Mouse (Mus musculus): ENCODE data around the gene Map3k10. TPM values are rescaled to one million over a fixed set of nuclear protein-coding genes. Genes with fewer than 3 reads are reported as not detected.
"Not testable (repeated sequence)": the region's sequence is repeated elsewhere in the genome, so short reads cannot be mapped to it uniquely, and the experiment has no call there.

The Map3k10 gene
- total RNA-seq, 2 experiments from 2014 or later = 192 to 197 TPM

- DNase-seq (ENCODE audit: low spot score in 2 of 2) = no peak
Measured at GRCm38 (mm10) chr7:27656600-27656999, 17.8 kb downstream of the Map3k10 start.

GRCm38 (mm10) chr7:27655545-27655944, 18.9 kb downstream of the Map3k10 start:
- peak; percentile 43 to 71 for DNase-seq (ENCODE audit: low spot score in 2 of 2)

- DNase-seq (ENCODE audit: low spot score in 2 of 2) = peak; percentile 64 to 66
Measured at GRCm38 (mm10) chr7:27654607-27655276, 19.7 kb downstream of the Map3k10 start.

GRCm38 (mm10) chr7:27653681-27654437, 20.5 kb downstream of the Map3k10 start, which contains the start of gene Ttc9b:
TSS of gene Ttc9b (plus strand) at chr7:27653915.
- peak; percentile 77 to 85 for DNase-seq (ENCODE audit: low spot score in 2 of 2)

GRCm38 (mm10) chr7:27650949-27651348, 23.4 kb downstream of the Map3k10 start:
- DNase-seq (ENCODE audit: low spot score in 2 of 2) = peak; percentile 77 to 80

- no peak for DNase-seq (ENCODE audit: low spot score in 2 of 2)
Measured at GRCm38 (mm10) chr7:27649723-27650122, 24.7 kb downstream of the Map3k10 start.

- DNase-seq (ENCODE audit: low spot score in 2 of 2) = no peak
Measured at GRCm38 (mm10) chr7:27647281-27648002, 27.0 kb downstream of the Map3k10 start.

GRCm38 (mm10) chr7:27646516-27646915, 27.9 kb downstream of the Map3k10 start:
- no peak for DNase-seq (ENCODE audit: low spot score in 2 of 2)

- DNase-seq (ENCODE audit: low spot score in 2 of 2) = no peak
Measured at GRCm38 (mm10) chr7:27644471-27644870, 29.9 kb downstream of the Map3k10 start.

- not testable (repeated sequence) for DNase-seq (ENCODE audit: low spot score in 2 of 2)
Measured at GRCm38 (mm10) chr7:27635094-27635493, 39.3 kb downstream of the Map3k10 start.

GRCm38 (mm10) chr7:27634691-27635090, 39.7 kb downstream of the Map3k10 start:
- no peak for DNase-seq (ENCODE audit: low spot score in 2 of 2)

- DNase-seq (ENCODE audit: low spot score in 2 of 2) = no peak
Measured at GRCm38 (mm10) chr7:27633166-27633565, 41.2 kb downstream of the Map3k10 start.

- DNase-seq (ENCODE audit: low spot score in 2 of 2) = no peak
Measured at GRCm38 (mm10) chr7:27631439-27631838, 43.0 kb downstream of the Map3k10 start.

GRCm38 (mm10) chr7:27628816-27629215, 45.6 kb downstream of the Map3k10 start:
- DNase-seq (ENCODE audit: low spot score in 2 of 2) = not testable (repeated sequence)

- no peak for DNase-seq (ENCODE audit: low spot score in 2 of 2)
Measured at GRCm38 (mm10) chr7:27628190-27628589, 46.2 kb downstream of the Map3k10 start.

- DNase-seq (ENCODE audit: low spot score in 2 of 2) = no peak
Measured at GRCm38 (mm10) chr7:27627707-27628106, 46.7 kb downstream of the Map3k10 start.

GRCm38 (mm10) chr7:27624967-27625366, 49.4 kb downstream of the Map3k10 start:
- no peak for DNase-seq (ENCODE audit: low spot score in 2 of 2)

GRCm38 (mm10) chr7:27622234-27622633, 52.2 kb downstream of the Map3k10 start:
- DNase-seq (ENCODE audit: low spot score in 2 of 2) = no peak

GRCm38 (mm10) chr7:27621028-27621427, 53.4 kb downstream of the Map3k10 start:
- no peak for DNase-seq (ENCODE audit: low spot score in 2 of 2)

GRCm38 (mm10) chr7:27613751-27614499, 60.5 kb downstream of the Map3k10 start:
- DNase-seq (ENCODE audit: low spot score in 2 of 2) = peak in 1 of 2 experiments; percentile 39

GRCm38 (mm10) chr7:27612940-27613339, 61.5 kb downstream of the Map3k10 start:
- DNase-seq (ENCODE audit: low spot score in 2 of 2) = no peak
